Mouse (Mus musculus) spleen, postnatal 10 days (tissue): Measurements from ENCODE around the gene Gtf2a2.

Experiments used
- DNase-seq, 2 experiments: peaks; one replicate each; pipeline ENCODE4 v3.0.0; 2021 to 2022; ENCODE audit warnings: low spot score in 2 of 2

Gene Gtf2a2

GRCm38 (mm10) chr9:70062012-70062411 lies 49.7 kb downstream of the Gtf2a2 start:
- DNase-seq: no peak

GRCm38 (mm10) chr9:70067497-70067896 lies 55.1 kb downstream of the Gtf2a2 start:
- no peak for DNase-seq

GRCm38 (mm10) chr9:70069961-70070435 lies 57.6 kb downstream of the Gtf2a2 start:
- DNase-seq: no peak

GRCm38 (mm10) chr9:70072387-70072786 lies 60.0 kb downstream of the Gtf2a2 start:
- DNase-seq: no peak
